Mouse (Mus musculus) heart, adult 11 months (tissue): ENCODE results near the gene Tent4b.
A peak's percentile ranks its signal among the peaks of the same experiment; 100 is the strongest.

ENCODE experiments used
- DNase-seq: peaks from one replicate; pipeline ENCODE4 v3.0.0; 2022

Gene Tent4b

DNA sequence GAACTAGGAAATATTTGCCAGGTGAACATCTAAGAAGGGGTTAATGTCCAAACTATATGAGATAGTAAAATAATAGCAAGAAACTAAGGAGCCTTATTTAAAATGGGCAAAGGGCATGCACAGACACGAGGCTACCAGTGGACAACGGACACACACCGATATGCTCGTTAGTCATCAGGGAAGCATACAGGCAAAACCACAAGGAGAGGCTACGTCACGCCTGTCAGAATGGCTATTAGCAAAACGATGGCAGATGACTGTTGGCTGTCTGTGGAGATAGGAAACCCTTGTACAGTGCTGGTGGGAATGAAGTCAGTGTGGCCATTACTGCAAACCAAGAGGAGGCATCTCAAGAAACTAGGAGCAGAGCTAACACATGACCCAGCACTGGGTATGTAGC lies 81.9 kb downstream of the Tent4b start:
- peak; percentile 85 for DNase-seq

- DNase-seq: peak; percentile 99
Measured at GRCm38 (mm10) chr8:88282684-88283083, 83.7 kb downstream of the Tent4b start.

DNA sequence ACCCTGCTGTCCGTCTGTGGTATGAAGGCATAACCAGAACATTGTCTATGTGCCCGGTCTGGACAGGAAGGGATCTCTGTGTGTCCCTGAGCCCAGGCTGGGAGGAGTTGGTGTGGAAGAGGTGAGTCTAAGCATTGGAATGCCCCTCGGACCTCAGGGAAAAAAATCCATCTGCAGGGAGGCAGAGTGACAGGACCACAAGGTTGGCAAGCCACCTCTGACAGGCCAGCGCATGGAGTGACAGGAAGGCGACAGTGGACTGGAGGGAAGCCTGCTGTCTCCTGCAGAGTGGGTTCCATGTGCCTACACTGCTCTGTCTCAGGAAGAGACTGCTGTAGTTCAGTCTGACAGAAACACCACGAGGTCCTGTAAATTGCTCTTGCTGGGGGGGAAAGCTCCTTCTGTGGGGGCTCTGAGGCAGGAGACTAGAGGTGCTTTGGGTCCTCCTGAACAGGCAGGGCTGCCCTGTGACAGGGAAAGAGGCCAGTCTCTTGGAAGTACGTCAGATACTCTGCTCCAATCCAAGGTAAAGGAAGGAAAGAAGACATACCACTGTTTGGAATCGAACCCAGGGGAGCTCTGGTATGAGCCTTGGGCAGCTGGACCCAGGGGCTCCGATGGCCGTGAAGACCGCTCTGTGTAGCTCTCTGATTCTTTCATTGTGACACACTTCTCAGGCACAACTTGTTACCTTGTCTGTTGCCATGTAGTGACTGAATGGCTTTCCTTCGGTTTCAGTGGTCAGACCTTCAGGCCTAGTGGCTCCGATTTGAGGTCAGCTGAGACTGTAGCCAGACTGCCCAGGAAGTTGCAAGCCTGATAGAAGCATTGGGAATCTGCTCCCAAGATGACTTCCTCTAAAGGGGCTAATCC lies 84.5 kb downstream of the Tent4b start:
- peak; percentile 90 for DNase-seq

DNA sequence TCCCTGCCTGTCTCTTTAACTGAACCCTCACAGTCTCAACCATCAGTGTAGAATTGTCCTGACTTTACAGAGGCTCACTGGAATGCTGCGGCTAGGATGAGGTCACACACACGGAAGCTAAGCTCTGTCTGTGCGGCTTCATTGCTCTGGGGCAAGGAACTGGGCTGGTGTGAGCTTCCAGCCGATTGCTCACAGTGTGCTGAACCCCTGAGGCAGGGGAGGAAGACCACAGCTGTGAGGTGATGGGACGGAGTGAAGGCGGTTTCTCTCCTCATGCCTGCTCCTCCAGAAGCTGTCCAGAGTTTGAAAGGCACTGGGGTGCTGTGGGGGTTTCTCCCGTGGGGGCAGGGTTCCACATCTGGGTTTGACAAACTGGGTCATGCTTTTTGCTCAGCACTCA lies 85.7 kb downstream of the Tent4b start:
- peak; percentile 96 for DNase-seq

DNA sequence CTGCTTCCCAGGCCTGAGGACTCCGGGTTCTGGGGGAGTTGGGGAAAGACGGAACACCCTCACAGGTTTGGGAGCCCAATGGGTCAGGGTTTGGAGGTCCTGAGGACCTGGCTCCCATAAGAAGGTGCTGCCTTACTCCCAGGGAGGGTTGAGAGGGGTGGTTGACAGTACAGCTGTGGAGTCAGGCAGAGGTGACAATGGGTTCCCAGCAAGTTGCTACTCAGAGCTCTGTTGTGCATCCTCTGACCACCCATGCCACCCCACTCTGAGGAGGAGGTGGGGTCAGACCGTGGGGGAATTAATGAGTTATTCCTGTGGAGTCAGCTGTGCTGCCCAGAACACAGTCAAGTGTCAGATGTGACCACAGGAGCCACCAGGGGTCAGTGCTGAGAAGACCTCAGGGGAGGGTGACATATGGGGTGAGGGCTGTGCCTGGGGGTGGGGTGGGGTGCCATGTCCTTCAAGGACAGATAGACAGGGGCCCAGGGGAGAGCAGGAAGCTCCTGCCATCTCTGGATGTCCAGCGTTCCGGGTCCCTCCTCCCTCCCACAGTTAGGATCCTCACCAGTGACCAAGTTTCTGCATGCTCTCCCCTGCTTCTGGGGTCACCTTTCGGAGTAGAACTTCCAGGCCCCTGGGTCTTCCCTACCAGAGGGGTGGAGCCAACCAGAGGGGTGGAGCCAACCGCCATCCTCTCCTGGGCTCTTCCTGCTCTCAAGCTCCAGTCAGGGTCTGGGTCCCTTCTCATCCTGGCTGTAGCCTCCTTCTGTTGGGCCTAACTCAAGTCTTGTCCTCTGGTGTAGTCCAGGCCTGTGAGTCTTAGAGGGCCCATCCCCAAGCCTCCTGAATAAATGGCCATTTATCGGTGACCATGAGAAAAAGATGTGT lies 86.7 kb downstream of the Tent4b start:
- DNase-seq: peak; percentile 93

DNA sequence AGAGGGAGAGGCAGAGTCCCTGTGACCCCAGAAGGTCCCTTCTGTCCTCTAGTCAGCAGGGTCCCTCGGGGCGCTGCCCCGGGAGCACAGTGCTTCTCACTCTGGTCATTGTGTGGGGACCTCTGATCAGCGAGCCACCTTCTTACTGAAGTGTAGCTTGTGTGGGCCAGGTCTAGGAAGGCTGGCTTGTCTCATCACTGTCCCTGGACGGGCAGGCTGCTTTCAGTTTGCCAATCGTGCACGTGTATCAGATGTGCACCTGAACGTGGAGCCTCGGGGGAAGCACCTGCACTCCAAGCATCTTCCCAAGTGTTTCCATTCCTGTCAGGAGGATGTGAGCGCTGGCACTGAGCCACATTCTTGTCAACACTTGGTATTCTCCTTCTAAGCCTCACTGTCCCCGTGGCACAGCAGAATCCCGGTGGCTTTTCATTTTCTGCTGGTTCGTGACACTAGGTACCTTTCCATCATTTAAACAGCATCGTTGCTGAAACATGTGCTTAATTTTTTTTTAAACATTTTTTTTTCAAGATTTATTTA lies 87.5 kb downstream of the Tent4b start:
- peak; percentile 92 for DNase-seq

DNA sequence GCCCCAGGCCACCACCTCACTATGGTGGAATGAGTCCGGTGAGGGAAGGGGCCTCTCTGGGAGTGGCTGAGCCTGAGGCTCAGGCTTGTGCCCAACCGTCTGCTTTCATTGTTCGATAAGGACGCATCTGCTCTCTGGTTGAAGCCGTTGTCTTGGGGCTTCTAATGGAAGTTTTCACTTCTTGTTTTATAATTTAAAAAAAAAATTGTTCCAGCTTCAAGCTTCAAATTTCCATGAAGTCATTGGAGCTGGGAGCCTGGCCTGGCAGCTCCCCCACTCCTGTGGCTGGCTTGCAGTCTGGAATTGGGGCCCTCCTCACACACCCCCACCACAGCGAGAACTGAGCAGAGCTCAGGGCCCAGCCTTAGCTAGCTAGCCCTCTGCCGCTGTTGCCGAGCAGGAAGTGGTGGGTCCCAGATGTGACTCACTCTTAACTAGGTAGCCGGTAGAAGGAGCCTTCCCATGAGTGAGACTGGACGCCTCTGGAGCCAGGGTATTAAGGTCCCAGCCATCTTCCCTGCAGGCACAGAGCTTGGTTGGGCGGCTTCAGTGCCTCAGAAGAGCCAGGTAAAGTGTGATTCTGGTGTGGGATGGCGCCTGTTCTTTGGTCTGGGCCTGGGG lies 89.7 kb downstream of the Tent4b start:
- peak; percentile 97 for DNase-seq

GRCm38 (mm10) chr8:88289901-88290300 lies 90.9 kb downstream of the Tent4b start:
- peak; percentile 80 for DNase-seq

DNA sequence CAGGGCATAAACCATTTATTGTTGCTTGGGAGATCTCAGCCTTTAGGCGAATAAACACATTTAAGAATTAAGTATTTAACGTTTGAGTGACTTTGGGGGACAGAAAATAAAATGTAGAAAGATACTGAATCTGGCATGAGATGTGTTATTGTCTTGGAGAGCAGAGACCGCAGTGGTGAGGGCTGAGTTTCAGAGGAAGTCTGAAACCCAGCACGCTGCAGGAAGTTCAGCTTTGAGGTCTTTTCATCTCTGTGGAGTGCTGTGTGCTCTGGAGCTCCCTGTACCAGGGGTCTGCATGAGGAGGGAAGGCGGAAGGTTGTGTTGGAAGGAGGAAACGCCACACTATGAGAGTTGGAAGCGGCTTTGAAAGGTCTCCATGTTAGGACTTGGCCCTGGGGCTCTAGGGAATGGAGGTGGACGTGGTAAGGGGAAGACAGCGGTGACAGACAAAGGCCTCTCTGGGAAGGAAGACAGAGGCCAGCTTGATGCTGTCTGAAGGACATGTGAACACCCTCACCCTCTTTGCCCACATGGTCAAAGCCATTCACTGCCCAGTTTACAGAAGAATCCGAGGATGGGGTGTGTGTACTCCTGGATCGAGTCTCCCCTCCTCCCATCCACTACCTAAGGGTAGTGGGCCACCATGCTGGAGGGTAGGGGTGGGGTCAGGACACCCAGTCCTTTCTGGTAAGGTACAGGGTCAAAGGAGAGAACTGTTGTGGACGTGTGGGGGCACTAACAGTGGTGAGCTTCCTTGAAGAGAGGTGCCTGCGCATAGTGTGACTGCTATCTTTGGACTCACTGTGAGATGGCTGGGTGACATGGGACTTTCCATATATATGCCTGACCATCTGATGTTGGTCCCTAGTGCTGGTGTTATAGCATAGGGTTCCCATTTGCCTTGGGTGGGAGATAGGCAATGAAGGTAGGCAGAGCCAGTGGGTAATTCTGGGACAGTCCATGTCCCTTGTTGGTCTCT lies 91.6 kb downstream of the Tent4b start:
- DNase-seq: peak; percentile 93

DNA sequence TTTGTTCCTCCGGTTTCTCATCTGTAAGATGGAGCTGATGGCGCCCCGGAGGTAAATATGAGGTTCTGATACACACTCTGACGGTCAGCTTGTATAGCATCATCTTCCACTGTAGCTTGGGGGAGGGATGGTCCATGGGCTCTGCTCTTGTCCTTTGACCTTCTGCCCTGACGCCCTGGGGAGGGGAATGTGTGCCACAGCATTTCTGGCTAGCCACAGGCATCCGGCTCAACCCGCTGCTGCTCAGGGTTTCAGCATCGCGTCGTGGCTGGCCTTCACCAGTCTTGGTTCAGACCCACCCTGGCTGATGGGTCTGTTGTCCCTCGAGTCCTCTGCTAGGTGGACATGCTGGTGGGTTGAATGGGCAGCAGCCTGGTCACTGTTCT lies 92.3 kb downstream of the Tent4b start:
- peak; percentile 89 for DNase-seq

- no peak for DNase-seq
Measured at GRCm38 (mm10) chr8:88292926-88293325, 93.9 kb downstream of the Tent4b start.

- peak; percentile 97 for DNase-seq
Measured at GRCm38 (mm10) chr8:88293590-88294356, 94.8 kb downstream of the Tent4b start.

GRCm38 (mm10) chr8:88294977-88295376 lies 96.0 kb downstream of the Tent4b start:
- DNase-seq: no peak

DNA sequence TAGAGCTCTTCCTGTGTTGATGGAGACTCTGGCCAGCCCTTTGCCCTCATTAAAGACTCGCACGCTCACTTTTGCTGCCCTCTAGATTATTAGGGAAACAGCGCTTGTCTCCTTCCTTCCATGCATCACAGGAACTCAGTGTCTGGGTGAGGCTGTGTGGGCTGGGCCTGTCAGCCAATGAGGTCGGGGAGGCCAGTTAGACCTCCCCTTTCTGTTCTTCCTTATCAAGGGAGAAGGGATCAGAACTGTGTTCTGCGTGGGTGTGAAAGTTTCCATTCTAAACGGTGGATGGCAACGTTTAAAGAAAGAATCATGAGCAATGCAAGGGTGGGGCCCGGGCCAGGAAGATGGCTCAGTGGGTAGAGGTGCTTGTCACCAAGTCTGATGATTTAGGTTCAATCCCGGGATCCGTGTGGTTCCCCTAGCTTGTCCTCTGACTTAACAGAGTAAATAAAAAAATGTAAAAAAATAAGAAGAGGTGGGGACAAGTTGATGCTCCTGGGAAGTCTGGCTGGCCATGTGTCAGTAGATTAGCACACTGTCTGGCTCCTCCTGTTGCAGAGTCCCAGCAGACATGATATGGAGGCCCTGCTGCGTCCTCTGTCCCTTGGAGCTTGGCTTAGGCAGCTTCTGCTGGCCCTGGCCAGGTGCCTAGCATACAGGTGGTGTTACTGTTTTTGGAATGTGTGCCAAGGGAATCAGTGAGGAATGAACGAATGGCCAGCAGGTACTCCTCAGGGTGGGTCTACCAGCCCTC lies 99.1 kb downstream of the Tent4b start:
- DNase-seq: peak; percentile 98

DNA sequence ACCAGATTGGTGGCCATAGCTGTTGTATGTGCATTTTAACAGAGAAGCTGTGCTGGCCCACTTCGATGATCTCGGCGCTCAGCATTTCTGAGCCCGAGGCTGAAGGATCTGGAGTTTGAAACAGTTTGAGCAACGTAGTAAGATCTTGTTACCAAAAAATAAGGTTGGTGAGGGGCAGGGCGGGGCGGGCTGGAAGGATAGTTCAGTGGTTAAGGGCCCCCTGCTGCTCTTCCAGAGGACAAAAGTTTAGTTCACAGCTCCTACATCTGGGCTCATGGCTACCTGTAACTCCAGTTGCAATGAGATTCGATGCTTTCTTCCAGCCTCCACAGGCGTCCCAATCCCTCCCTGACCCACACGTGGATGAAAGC lies 99.7 kb downstream of the Tent4b start:
- no peak for DNase-seq

DNA sequence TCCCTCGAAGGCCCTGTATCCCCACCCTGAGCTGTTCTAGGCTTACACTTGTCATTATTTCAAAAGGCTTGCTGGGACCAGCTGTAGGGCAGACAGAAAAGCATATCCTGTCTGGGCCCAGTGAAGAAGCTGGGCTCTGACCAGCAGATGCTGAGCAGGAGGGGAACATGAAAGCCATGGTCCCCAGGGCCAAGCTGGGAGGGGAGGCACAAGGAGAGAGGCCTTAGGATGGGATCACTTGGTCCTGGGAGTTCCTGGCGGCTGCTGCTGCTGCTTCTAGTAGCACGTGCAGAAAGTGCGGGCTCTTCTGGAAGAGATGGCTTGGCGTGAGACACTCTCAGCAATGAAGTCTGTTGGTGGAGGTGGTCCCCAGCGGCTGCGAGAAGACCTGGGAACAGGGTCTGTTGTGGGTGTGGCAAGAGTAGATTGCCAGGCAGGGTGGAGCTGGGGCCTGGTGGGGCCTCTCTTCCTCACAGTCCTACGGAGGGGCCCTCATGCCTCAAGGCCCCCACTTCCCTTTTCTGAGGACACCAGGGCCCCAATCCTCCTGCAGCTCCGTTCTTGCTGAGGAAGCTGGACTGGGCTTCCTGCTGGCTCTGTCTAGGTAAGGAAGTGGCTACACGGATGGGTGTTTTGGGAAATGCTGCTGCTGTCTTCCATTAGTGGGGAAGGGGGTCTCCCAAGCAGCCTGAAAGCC lies 101.0 kb downstream of the Tent4b start:
- DNase-seq: peak; percentile 98

- peak; percentile 94 for DNase-seq
Measured at GRCm38 (mm10) chr8:88301589-88302437, 102.8 kb downstream of the Tent4b start.

DNA sequence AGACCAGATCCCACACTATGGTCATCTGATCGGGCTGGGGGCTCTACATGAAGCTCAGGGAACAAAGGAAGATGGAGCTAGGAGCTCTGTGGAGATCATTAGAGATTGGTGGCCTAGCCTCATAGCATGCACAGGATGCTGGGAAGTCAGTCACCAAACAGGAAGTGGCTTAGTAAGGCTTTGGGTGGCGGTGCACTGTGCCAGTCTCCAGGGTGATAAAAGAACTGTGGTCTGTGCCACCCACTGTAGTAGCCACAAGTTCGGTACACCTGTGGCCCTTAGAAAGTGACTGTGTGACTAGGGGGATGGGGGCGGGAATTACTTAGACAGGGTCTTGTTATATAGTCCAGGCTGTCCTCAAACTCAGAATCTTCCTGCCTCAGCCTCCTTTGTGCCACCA lies 106.8 kb downstream of the Tent4b start:
- DNase-seq: no peak

DNA sequence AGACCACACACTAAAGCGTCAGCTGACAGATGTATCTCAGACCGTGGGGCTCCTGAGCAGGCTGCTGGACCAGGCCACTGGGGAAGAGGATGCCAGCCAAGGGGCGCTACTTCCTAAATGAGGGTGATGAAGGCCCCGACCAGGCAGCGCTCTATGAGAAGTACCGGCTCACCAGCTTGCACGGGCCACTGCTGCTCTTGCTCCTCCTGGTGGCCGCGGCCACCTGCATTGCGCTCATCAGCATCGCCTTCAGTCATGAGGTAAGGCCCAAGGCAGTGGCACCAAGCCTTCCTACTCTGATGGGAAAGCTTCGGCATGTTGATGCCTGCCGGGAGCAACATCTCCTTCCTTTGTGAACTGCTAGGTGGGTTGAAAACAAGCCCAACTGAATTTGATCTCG lies 107.5 kb downstream of the Tent4b start:
- no peak for DNase-seq
